Mouse (Mus musculus) intestine, embryonic 14.5 days (tissue): Measurements from ENCODE around the gene Lingo1. TPM values are rescaled to one million over a fixed set of nuclear protein-coding genes. Genes with fewer than 3 reads are reported as not detected.

ENCODE experiments used
- ATAC-seq: fragments of 200-750 bp; cut with Nextera tagmentation; replicated peaks from 2 replicates; pipeline ENCODE4 v1.8.0; 2017; ENCODE audit warnings: low read depth, moderate number of reproducible peaks, moderate TSS enrichment, moderate library complexity; ENCODE audit not compliant: low FRiP score, low TSS enrichment
- DNase-seq: peaks from one replicate; pipeline ENCODE4 v3.0.0-alpha.2; 2018; ENCODE audit warnings: low spot score
- H3K27ac ChIP-seq: fragments of 300-500 bp; sonication (generic); 2 replicates; pipeline ENCODE4 v1.5.1; 2014; ENCODE audit warnings: low read depth, mild to moderate bottlenecking, control low read depth
- H3K27me3 ChIP-seq: fragments of 300-500 bp; sonication (generic); replicated peaks from 2 replicates; pipeline ENCODE4 v1.6.1; 2014; ENCODE audit warnings: low read length, control low read depth; ENCODE audit not compliant: control insufficient read depth, insufficient read depth
- H3K36me3 ChIP-seq: fragments of 300-500 bp; sonication (generic); 2 replicates; pipeline ENCODE4 v1.6.1; 2014; ENCODE audit warnings: low read length, control low read depth; ENCODE audit not compliant: control insufficient read depth, insufficient read depth
- H3K4me1 ChIP-seq: fragments of 300-500 bp; sonication (generic); replicated peaks from 2 replicates; pipeline ENCODE4 v1.6.1; 2014; ENCODE audit warnings: low read length, control low read depth, mixed read lengths; ENCODE audit not compliant: control insufficient read depth, insufficient read depth
- H3K4me2 ChIP-seq: fragments of 300-500 bp; sonication (generic); 2 replicates; pipeline ENCODE4 v1.6.1; 2014; ENCODE audit warnings: low read length
- H3K4me3 ChIP-seq: fragments of 300-500 bp; sonication (generic); 2 replicates; pipeline ENCODE4 v1.5.1; 2014; ENCODE audit warnings: low read depth, low read length, control low read depth, mixed read lengths
- H3K9ac ChIP-seq: fragments of 300-500 bp; sonication (generic); 2 replicates; pipeline ENCODE4 v1.6.1; 2014; ENCODE audit warnings: mild to moderate bottlenecking, low read length
- H3K9me3 ChIP-seq: fragments of 300-500 bp; sonication (generic); 2 replicates; pipeline ENCODE4 v1.6.1; 2016; ENCODE audit warnings: low read length, control low read depth; ENCODE audit not compliant: control insufficient read depth
- WGBS: fragments of 180-500 bp; shearing (Covaris S2); extraction: QIAGEN DNeasy Blood & Tissue Kit; methylation state at CpG from one replicate; pipeline ENCODE4 v1.1.7; 2014; 5-methylcytosine and 5-hydroxymethylcytosine counted together
- polyA plus RNA-seq: library from polyadenylated mRNA; unstranded; fragments of >200 nt; fragmentation: Nextera tagmentation; extraction: Ambion mirVana; gene quantifications from 2 replicates; pipeline ENCODE4 v1.2.1, GENCODE M21; 2014

Gene Lingo1
- polyA plus RNA-seq, result 1.9 and 2.6 TPM in 2 replicates

GRCm38 (mm10) chr9:56795721-56796655 lies at the start of gene Lingo1:
Gene Lingo1 (minus strand): TSS chr9:56796468.
- H3K4me3 ChIP-seq, result peak within 1 kb of the TSS; percentile 45
- peaks cover 57% of the 10 kb centered on the region for H3K27me3 ChIP-seq
- H3K9me3 ChIP-seq, result no peaks in the 10 kb centered on the region
- H3K4me1 ChIP-seq, result peaks cover 4% of the 10 kb centered on the region
- ATAC-seq (peak; percentile 65), DNase-seq (peak; percentile 73)
- no peak within 1 kb of the TSS for H3K9ac ChIP-seq
- under 1% methylated on average over 87 of the region's 88 CpGs for WGBS
- no peak within 1 kb of the TSS for H3K27ac ChIP-seq
- H3K36me3 ChIP-seq, result no peaks in the 10 kb centered on the region
- peak within 1 kb of the TSS; percentile 92 for H3K4me2 ChIP-seq

GRCm38 (mm10) chr9:56844644-56845043 lies 48.4 kb upstream of the Lingo1 start:
- peak overlapping the region; percentile 18; the same call in 1 of the 2 replicates for H3K4me2 ChIP-seq
- no peak overlapping the region for H3K4me3 ChIP-seq
- ATAC-seq, result peak; percentile 28; the same call in 1 of the 2 replicates
- H3K27ac ChIP-seq, result peak overlapping the region; percentile 28
- peaks cover 15% of the 10 kb centered on the region; the same call in 1 of the 2 replicates for H3K4me1 ChIP-seq
- H3K9me3 ChIP-seq, result no peaks in the 10 kb centered on the region
- no peaks in the 10 kb centered on the region for H3K36me3 ChIP-seq
- no peak overlapping the region for H3K9ac ChIP-seq
- no peaks in the 10 kb centered on the region for H3K27me3 ChIP-seq
- 37% methylated on average over 8 of the region's 8 CpGs for WGBS
- no peak for DNase-seq

GRCm38 (mm10) chr9:56843679-56844188 lies 47.5 kb upstream of the Lingo1 start:
- peak overlapping the region; percentile 28 for H3K27ac ChIP-seq
- no peaks in the 10 kb centered on the region for H3K27me3 ChIP-seq
- H3K9me3 ChIP-seq, result no peaks in the 10 kb centered on the region
- 23% methylated on average over 7 of the region's 7 CpGs for whole genome bisulfite sequencing
- ATAC-seq, result peak; percentile 24; the same call in 1 of the 2 replicates
- peaks cover 15% of the 10 kb centered on the region; the same call in 1 of the 2 replicates for H3K4me1 ChIP-seq
- no peak overlapping the region for H3K4me2 ChIP-seq
- no peaks in the 10 kb centered on the region for H3K36me3 ChIP-seq
- peak; percentile 88 for DNase-seq
- no peak overlapping the region for H3K4me3 ChIP-seq
- no peak overlapping the region for H3K9ac ChIP-seq

GRCm38 (mm10) chr9:56842303-56842719 lies 46.0 kb upstream of the Lingo1 start:
- H3K9me3 ChIP-seq, result no peaks in the 10 kb centered on the region
- H3K4me1 ChIP-seq, result peaks cover 15% of the 10 kb centered on the region; the same call in 1 of the 2 replicates
- H3K4me3 ChIP-seq, result no peak overlapping the region
- no peak overlapping the region for H3K27ac ChIP-seq
- no peaks in the 10 kb centered on the region for H3K36me3 ChIP-seq
- WGBS, result 14% methylated on average over 3 of the region's 3 CpGs
- no peaks in the 10 kb centered on the region for H3K27me3 ChIP-seq
- ATAC-seq, result no peak
- H3K9ac ChIP-seq, result no peak overlapping the region
- H3K4me2 ChIP-seq, result no peak overlapping the region
- DNase-seq, result no peak

- Histone ChIP-seq H3K27me3 (no peaks in the 10 kb centered on the region), H3K9me3 (no peaks in the 10 kb centered on the region), H3K36me3 (no peaks in the 10 kb centered on the region), H3K4me2 (no peak overlapping the region), H3K9ac (no peak overlapping the region), H3K27ac (no peak overlapping the region), H3K4me1 (peaks cover 15% of the 10 kb centered on the region; the same call in 1 of the 2 replicates), H3K4me3 (no peak overlapping the region)
- DNase-seq (no peak), ATAC-seq (no peak)
These were observed 45.6 kb upstream of the Lingo1 start for GRCm38 (mm10) chr9:56841864-56842263.

GRCm38 (mm10) chr9:56840721-56841120 lies 44.5 kb upstream of the Lingo1 start:
- H3K4me1 ChIP-seq, result peaks cover 15% of the 10 kb centered on the region; the same call in 1 of the 2 replicates
- DNase-seq (no peak), ATAC-seq (no peak)
- no peaks in the 10 kb centered on the region for H3K27me3 ChIP-seq
- H3K36me3 ChIP-seq, result no peaks in the 10 kb centered on the region
- H3K27ac ChIP-seq, result no peak overlapping the region
- 86% methylated on average over 5 of the region's 5 CpGs for WGBS
- H3K4me3 ChIP-seq, result no peak overlapping the region
- no peaks in the 10 kb centered on the region for H3K9me3 ChIP-seq
- H3K4me2 ChIP-seq, result no peak overlapping the region
- no peak overlapping the region for H3K9ac ChIP-seq

GRCm38 (mm10) chr9:56835152-56835551 lies 38.9 kb upstream of the Lingo1 start:
- Histone ChIP-seq H3K4me3 (no peak overlapping the region), H3K9me3 (no peaks in the 10 kb centered on the region), H3K36me3 (no peaks in the 10 kb centered on the region), H3K27ac (no peak overlapping the region), H3K27me3 (no peaks in the 10 kb centered on the region), H3K4me2 (no peak overlapping the region), H3K4me1 (no peaks in the 10 kb centered on the region), H3K9ac (no peak overlapping the region)
- no peak for DNase-seq
- no peak for ATAC-seq
- 79% methylated on average over 5 of the region's 5 CpGs for WGBS

- DNase-seq, result no peak
- no peak for ATAC-seq
These were observed 36.6 kb upstream of the Lingo1 start for GRCm38 (mm10) chr9:56832900-56833299.

More at GRCm38 (mm10) chr9:56832900-56833299, 36.6 kb upstream of the Lingo1 start:
- H3K27ac ChIP-seq, result no peak overlapping the region
- H3K36me3 ChIP-seq, result no peaks in the 10 kb centered on the region
- no peak overlapping the region for H3K4me3 ChIP-seq
- H3K9me3 ChIP-seq, result no peaks in the 10 kb centered on the region
- WGBS, result 44% methylated on average over 6 of the region's 6 CpGs
- no peak overlapping the region for H3K9ac ChIP-seq
- H3K4me2 ChIP-seq, result no peak overlapping the region
- no peaks in the 10 kb centered on the region for H3K27me3 ChIP-seq
- H3K4me1 ChIP-seq, result no peaks in the 10 kb centered on the region
